Mouse (Mus musculus) heart, embryonic 16.5 days (tissue): Measurements from ENCODE around the gene Syt1. TPM values are rescaled to one million over a fixed set of nuclear protein-coding genes. Genes with fewer than 3 reads are reported as not detected.

Experiments
- ATAC-seq: fragments of 200-750 bp; cut with Nextera tagmentation; replicated peaks from 2 replicates; pipeline ENCODE4 v1.8.0; 2017; ENCODE audit warnings: moderate number of reproducible peaks; ENCODE audit not compliant: insufficient read depth, low FRiP score; ENCODE audit errors: extremely low read depth
- H3K27ac ChIP-seq: fragments of 300-500 bp; sonication (generic); 2 replicates; pipeline ENCODE4 v1.5.1; 2014; ENCODE audit warnings: mild to moderate bottlenecking, low read length, control low read depth, moderate library complexity
- H3K27me3 ChIP-seq: fragments of 300-500 bp; sonication (generic); 2 replicates; pipeline ENCODE4 v1.6.1; 2014; ENCODE audit warnings: low read length, mixed read lengths; ENCODE audit not compliant: control insufficient read depth, insufficient read depth
- H3K36me3 ChIP-seq: fragments of 300-500 bp; sonication (generic); 2 replicates; pipeline ENCODE4 v1.6.1; 2014; ENCODE audit not compliant: control insufficient read depth, insufficient read depth
- H3K4me1 ChIP-seq: fragments of 300-500 bp; sonication (generic); 2 replicates; pipeline ENCODE4 v1.6.1; 2014; ENCODE audit warnings: low read length, mixed read lengths; ENCODE audit not compliant: control insufficient read depth, insufficient read depth
- H3K4me2 ChIP-seq: fragments of 300-500 bp; sonication (generic); 2 replicates; pipeline ENCODE4 v1.6.1; 2014; ENCODE audit warnings: low read depth, mild to moderate bottlenecking, control low read depth, low read length
- H3K4me3 ChIP-seq: fragments of 300-500 bp; sonication (generic); 2 replicates; pipeline ENCODE4 v1.5.1; 2014; ENCODE audit warnings: mild to moderate bottlenecking, control low read depth, low read length
- H3K9ac ChIP-seq: fragments of 300-500 bp; sonication (generic); 2 replicates; pipeline ENCODE4 v1.6.1; 2014; ENCODE audit warnings: low read length, control low read depth
- H3K9me3 ChIP-seq: fragments of 300-500 bp; sonication (generic); replicated peaks from 2 replicates; pipeline ENCODE4 v1.6.1; 2016; ENCODE audit warnings: low read length; ENCODE audit not compliant: control insufficient read depth
- WGBS: fragments of 180-500 bp; shearing (Covaris S2); extraction: QIAGEN DNeasy Blood & Tissue Kit; methylation state at CpG from one replicate; pipeline ENCODE4 v1.1.7; 2014; 5-methylcytosine and 5-hydroxymethylcytosine counted together
- polyA plus RNA-seq: library from polyadenylated mRNA; unstranded; fragments of >200 nt; fragmentation: Nextera tagmentation; extraction: Ambion mirVana; gene quantifications from 2 replicates; pipeline ENCODE4 v1.2.1, GENCODE M21; 2015

The Syt1 gene
- polyA plus RNA-seq, 1 experiment from 2014 or later, result 0.91 TPM

DNA sequence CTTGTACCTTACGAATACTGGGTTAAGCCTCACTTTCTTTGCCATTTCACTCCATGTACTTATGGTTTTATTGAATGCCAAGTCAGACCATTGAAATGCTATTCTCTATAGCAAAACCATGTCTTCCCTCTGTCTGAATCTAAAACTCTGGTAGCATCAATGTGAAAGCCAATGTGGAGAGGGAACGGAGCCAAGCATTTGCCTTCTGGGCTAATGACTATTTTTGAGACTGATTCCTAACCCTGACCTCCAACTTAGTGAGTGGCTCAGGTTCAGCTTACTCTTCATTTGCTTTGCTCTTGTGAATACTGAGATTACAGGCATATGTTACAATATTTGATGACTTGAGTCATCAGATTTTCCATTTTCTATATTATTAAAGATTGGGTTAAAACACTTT lies 23.5 kb downstream of the Syt1 start:
- Histone ChIP-seq H3K4me2 (no peak overlapping the region), H3K9ac (no peak overlapping the region), H3K27me3 (no peaks in the 10 kb centered on the region), H3K9me3 (no peaks in the 10 kb centered on the region), H3K4me1 (no peaks in the 10 kb centered on the region), H3K36me3 (no peaks in the 10 kb centered on the region), H3K4me3 (no peak overlapping the region), H3K27ac (no peak overlapping the region)
- no peak for ATAC-seq
- 92% methylated on average over 2 of the region's 2 CpGs for WGBS

DNA sequence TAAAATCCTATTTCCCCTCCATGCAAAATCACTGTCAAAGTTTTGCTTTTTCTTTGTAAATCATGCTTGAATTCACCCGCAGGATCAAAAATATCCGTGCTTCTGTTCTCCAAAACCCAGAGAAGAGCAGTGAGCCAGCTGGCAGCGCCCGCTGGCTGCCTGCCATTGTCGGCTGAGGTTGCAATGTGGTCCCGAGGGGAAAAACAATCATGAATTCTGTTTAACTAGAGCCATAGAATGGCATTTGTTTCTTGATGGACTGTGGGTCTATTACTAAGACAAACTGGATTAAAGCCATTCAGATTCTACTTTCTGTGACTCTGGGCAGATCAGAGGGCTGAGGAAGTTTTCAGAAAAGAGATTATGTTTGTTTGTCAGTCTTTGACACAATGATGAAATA lies 31.1 kb downstream of the Syt1 start:
- H3K9me3 ChIP-seq, result no peaks in the 10 kb centered on the region
- no peak overlapping the region for H3K9ac ChIP-seq
- no peak overlapping the region for H3K27ac ChIP-seq
- H3K36me3 ChIP-seq, result no peaks in the 10 kb centered on the region
- H3K4me3 ChIP-seq, result no peak overlapping the region
- no peak overlapping the region for H3K4me2 ChIP-seq
- ATAC-seq, result no peak
- H3K4me1 ChIP-seq, result no peaks in the 10 kb centered on the region; the same call in 1 of the 2 replicates
- WGBS, result 57% methylated on average over 6 of the region's 6 CpGs
- H3K27me3 ChIP-seq, result no peaks in the 10 kb centered on the region

DNA sequence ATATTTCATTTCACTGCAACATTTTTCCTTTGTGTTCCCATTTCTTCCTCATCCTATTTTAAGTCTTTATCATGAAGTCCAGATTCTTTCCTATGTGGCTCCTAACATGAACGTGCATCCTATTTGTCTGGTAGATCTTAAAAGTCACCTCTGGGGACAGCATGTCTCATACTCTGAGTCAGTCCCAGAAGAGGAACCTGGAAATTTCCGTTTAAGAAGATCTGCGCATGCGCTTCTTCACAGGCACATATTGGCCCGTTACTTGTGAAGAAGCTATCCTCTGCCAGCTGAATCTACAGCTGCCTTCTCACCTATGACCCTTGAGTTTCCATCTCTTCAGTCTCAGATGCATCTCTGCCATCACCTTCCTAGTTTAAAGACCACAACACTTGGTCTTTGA lies 55.8 kb downstream of the Syt1 start:
- H3K36me3 ChIP-seq, result no peaks in the 10 kb centered on the region
- 81% methylated on average over 5 of the region's 5 CpGs for WGBS

DNA sequence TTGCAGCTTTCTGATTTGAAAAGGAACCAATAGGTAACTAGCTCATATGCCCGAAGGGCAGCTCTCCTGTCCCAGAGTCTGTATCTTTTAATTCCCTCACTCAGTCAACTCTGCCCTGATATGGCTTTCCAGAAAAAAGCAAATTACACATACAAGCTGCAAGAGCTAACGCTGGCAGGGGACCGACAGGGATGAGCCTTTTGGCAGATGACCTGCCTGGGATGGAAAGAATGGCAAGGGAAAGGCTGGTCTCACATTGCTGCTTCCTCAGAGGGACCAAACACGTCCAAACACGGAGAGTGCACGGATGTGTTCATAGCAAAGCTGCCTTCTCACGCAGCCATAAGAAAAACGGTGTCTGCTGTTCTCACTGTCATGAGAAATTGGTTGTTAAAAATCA lies 58.6 kb downstream of the Syt1 start:
- ATAC-seq, result no peak
- no peaks in the 10 kb centered on the region for H3K9me3 ChIP-seq
- 82% methylated on average over 8 of the region's 8 CpGs for WGBS
- no peaks in the 10 kb centered on the region for H3K27me3 ChIP-seq
- H3K27ac ChIP-seq, result no peak overlapping the region
- H3K9ac ChIP-seq, result no peak overlapping the region
- H3K4me3 ChIP-seq, result no peak overlapping the region
- H3K36me3 ChIP-seq, result no peaks in the 10 kb centered on the region
- no peaks in the 10 kb centered on the region for H3K4me1 ChIP-seq
- no peak overlapping the region for H3K4me2 ChIP-seq

More for the DNA sequence above, 55.8 kb downstream of the Syt1 start:
- H3K9me3 ChIP-seq, result no peaks in the 10 kb centered on the region
- H3K4me2 ChIP-seq, result no peak overlapping the region
- ATAC-seq, result no peak
- no peak overlapping the region for H3K9ac ChIP-seq
- no peaks in the 10 kb centered on the region for H3K27me3 ChIP-seq
- H3K27ac ChIP-seq, result no peak overlapping the region
- no peaks in the 10 kb centered on the region for H3K4me1 ChIP-seq
- H3K4me3 ChIP-seq, result no peak overlapping the region

DNA sequence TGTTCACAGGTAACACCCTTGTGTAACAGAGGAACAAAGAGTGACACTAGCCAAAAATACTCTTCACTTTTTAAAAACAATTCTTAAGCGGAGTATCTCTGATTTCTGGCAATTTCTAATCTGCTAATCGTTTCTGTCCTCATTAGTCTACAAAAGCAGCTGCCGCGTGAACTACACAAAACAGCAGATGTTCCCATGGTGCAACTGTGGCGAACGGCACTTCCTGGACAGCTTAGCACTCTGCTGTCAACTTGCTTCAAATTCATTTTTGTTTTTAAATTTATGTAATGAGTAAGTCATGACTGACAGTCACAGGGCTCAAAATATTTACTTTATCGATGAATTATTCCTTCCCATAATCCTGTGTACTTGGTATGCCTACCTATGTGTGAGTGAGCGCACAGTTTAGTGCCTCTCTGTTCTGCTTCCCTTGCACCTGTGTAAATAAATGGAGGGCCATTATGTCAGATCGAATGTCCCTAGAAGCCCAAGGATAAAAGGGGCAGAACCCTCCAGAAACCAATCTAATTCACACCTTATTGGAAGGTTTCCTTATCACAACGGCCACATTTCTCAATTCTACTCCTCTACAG lies 73.8 kb downstream of the Syt1 start:
- Histone ChIP-seq H3K4me2 (no peak overlapping the region), H3K4me1 (no peaks in the 10 kb centered on the region), H3K4me3 (no peak overlapping the region), H3K36me3 (no peaks in the 10 kb centered on the region), H3K27me3 (no peaks in the 10 kb centered on the region), H3K27ac (no peak overlapping the region), H3K9me3 (no peaks in the 10 kb centered on the region), H3K9ac (no peak overlapping the region)
- ATAC-seq, result no peak
- 78% methylated on average over 10 of the region's 10 CpGs for WGBS

DNA sequence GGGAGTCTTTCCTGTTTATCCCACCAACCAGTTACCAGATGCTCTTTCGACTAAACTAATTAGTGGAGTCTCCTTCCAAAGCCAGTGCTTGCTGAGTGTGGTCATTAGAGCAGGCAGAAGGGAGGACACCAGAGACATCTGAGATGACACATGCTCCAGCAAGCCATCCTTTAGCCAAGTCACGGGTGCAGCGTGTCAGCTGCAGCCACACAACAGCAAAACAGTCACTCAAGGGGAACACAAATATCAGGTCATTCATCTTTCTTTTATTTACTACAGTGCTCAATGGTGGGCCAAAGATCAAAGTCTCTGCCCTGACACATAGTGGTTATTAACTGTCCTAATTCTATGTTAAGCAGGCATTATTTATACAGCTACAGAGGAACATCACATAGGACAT lies 80.5 kb downstream of the Syt1 start:
- no peak for ATAC-seq

DNA sequence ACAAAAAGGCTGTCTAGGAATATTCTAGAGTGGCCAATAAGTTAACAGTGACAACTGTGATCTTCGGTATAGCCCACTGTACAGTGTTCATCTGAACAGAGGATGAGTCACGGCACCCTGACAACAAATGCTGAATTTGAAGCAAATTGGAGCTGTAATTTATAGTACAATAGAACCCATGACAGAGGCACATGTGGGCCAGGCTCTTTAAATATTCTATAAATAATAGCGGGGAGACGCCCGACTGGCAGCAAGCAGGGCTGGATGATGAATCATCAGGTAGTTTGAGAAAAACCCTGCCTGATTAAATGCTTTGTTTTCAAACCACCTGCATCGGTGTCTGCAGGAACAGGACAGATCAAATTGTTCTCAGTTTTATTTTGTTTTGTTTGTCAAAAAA lies 81.1 kb downstream of the Syt1 start:
- H3K9ac ChIP-seq, result no peak overlapping the region
- no peak overlapping the region for H3K4me2 ChIP-seq
- no peak overlapping the region for H3K4me3 ChIP-seq
- H3K27ac ChIP-seq, result no peak overlapping the region
- H3K27me3 ChIP-seq, result no peaks in the 10 kb centered on the region
- ATAC-seq, result no peak
- H3K36me3 ChIP-seq, result no peaks in the 10 kb centered on the region
- H3K4me1 ChIP-seq, result no peaks in the 10 kb centered on the region
- WGBS, result 78% methylated on average over 6 of the region's 6 CpGs
- H3K9me3 ChIP-seq, result no peaks in the 10 kb centered on the region

More for the DNA sequence above, 80.5 kb downstream of the Syt1 start:
- Histone ChIP-seq H3K4me3 (no peak overlapping the region), H3K4me2 (no peak overlapping the region), H3K4me1 (no peaks in the 10 kb centered on the region), H3K27ac (no peak overlapping the region), H3K27me3 (no peaks in the 10 kb centered on the region), H3K9me3 (no peaks in the 10 kb centered on the region), H3K36me3 (no peaks in the 10 kb centered on the region), H3K9ac (no peak overlapping the region)
- WGBS, result 81% methylated on average over 3 of the region's 3 CpGs

DNA sequence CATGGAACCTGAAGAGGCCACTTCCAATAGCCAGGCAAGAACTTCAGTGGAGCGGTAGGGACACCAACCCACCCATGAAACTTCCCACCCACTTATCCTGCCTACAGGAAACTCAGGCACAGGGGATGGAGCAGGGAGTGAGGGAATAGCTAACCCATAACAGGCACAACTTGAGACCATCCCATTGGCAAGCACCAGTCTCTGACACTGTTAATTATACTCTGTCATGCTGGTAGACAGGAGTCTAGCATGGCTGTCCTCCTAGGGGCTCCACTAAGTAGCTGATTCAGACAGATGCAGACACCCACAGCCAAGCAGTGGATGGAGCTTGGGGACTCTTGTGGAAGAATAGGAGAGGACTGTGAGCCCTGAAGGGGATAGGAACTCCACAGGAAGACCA lies 105.5 kb downstream of the Syt1 start:
- ATAC-seq, result no peak
- no peaks in the 10 kb centered on the region for H3K36me3 ChIP-seq
- no peak overlapping the region for H3K4me3 ChIP-seq
- H3K4me2 ChIP-seq, result no peak overlapping the region
- H3K9ac ChIP-seq, result no peak overlapping the region
- H3K27me3 ChIP-seq, result no peaks in the 10 kb centered on the region
- WGBS, result 94% methylated on average over 1 of the region's 1 CpGs
- H3K27ac ChIP-seq, result no peak overlapping the region
- H3K9me3 ChIP-seq, result no peaks in the 10 kb centered on the region
- H3K4me1 ChIP-seq, result no peaks in the 10 kb centered on the region

DNA sequence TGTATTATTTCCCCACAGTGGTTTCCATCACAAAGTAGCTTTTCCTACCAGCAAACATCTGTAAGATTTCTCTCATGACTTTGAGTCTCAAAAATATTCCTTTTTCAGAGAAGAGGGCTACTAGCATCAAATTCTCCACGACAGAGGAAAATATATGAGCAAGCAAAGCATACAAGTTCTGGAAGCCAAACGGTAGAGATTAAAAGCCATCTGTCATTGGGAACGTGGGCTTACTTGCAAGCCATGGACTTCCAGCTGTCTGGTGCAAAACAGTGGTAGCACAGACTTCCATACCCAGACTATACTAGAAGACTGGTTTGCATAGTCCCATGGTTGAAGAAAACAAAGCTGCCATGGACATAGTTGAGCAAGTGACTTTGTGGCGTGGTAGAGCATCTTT lies 106.4 kb downstream of the Syt1 start:
- no peak overlapping the region for H3K27ac ChIP-seq
- H3K9ac ChIP-seq, result no peak overlapping the region
- H3K4me3 ChIP-seq, result no peak overlapping the region
- ATAC-seq, result no peak
- H3K36me3 ChIP-seq, result no peaks in the 10 kb centered on the region
- H3K4me1 ChIP-seq, result no peaks in the 10 kb centered on the region
- no peaks in the 10 kb centered on the region for H3K9me3 ChIP-seq
- no peak overlapping the region for H3K4me2 ChIP-seq
- no peaks in the 10 kb centered on the region for H3K27me3 ChIP-seq
- WGBS, result 71% methylated on average over 4 of the region's 4 CpGs
